Comparison of ENCODE assay signal across 18 mouse cellular contexts in the genomic region with DNA sequence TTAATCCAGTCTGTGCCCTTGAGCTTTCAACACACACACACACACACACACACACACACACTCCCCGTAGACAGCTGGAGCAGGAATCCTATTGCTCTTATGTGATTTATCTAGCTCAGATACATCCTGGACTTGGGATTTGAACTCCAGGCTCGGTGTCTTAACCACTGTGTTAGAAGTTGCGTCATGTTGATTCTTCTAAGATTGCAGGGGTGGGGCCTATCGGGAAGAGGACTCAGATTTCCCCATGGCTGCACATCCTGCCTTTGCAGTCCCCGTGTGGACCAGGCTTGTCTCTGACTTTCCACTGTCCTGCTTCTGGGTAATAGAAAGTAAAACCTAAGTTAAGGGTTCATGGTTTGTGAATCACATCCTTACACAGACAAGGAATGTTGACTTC. TPM values are rescaled to one million over a fixed set of nuclear protein-coding genes. Genes with fewer than 3 reads are reported as not detected.
A peak's percentile ranks its signal among the peaks of the same experiment; 100 is the strongest.
DNase-seq lines count a peak whose midpoint lies in the region; ATAC-seq and TF ChIP-seq lines count a peak whose summit lies in the region.
"Had no signal": no experiment of that assay in that cellular context is flagged by ENCODE, and none has a peak within 500 bp of the region (broad histone marks: within the 10 kb centered on the region; RNA-seq: fewer than 3 reads in every experiment).

No protein-coding gene starts in this region.

- no peak for TF ChIP-seq CTCF in C2C12 (IDR thresholded peaks at IDR 0.05; ENCODE audit: control insufficient read depth, insufficient read depth, insufficient read length)
- TF ChIP-seq CTCF in liver, postnatal 0 days (IDR thresholded peaks at IDR 0.05; ENCODE audit: low read depth), result no peak

- no peaks in the 10 kb centered on the region for H3K9me3 ChIP-seq in liver, postnatal 0 days (ENCODE audit: low read length)
- H3K9me3 ChIP-seq in forebrain, embryonic 15.5 days, result no peaks in the 10 kb centered on the region
- H3K9me3 ChIP-seq: limb, embryonic 13.5 days had no signal

- no peak overlapping the region for H3K27ac ChIP-seq in liver, postnatal 0 days (ENCODE audit: low read depth)
- H3K27ac ChIP-seq in forebrain, embryonic 15.5 days (replicated peaks), result no peak overlapping the region
- H3K27ac ChIP-seq: gastrocnemius, adult 2 months; limb, embryonic 13.5 days had no signal

- peaks cover 27% of the 10 kb centered on the region for H3K36me3 ChIP-seq in C2C12 (ENCODE audit: control insufficient read depth, insufficient read depth)
- H3K36me3 ChIP-seq in liver, postnatal 0 days (replicated peaks; ENCODE audit: insufficient read depth, low read length), result no peaks in the 10 kb centered on the region; the same call in 1 of the 2 replicates
- 0 out of 2 replicates have a peak, but pooled peaks cover 5% of the 10 kb centered on the region for H3K36me3 ChIP-seq in forebrain, embryonic 15.5 days

- peaks cover 74% of the 10 kb centered on the region for H3K79me2 ChIP-seq in C2C12 (ENCODE audit: control insufficient read depth, insufficient read depth)

- ATAC-seq in common myeloid progenitor, adult 5-6 weeks (replicated peaks; ENCODE audit: low read depth, poor library complexity, severe bottlenecking), result peak; percentile 16
- no peak for ATAC-seq in liver, postnatal 0 days
- no peak for ATAC-seq in forebrain, embryonic 15.5 days (replicated peaks)
- ATAC-seq: forebrain, embryonic 14.5 days; inflammation-experienced regulatory T-cells, adult 6 months had no signal

- no peak overlapping the region for H3K9ac ChIP-seq in liver, postnatal 0 days (replicated peaks)
- H3K9ac ChIP-seq in forebrain, embryonic 15.5 days (replicated peaks), result no peak overlapping the region

- H3K79me3 ChIP-seq in C2C12 (ENCODE audit: low read depth), result peaks cover 70% of the 10 kb centered on the region

- H3ac ChIP-seq in C2C12 (ENCODE audit: control insufficient read depth, insufficient read length, low read depth), result no peak overlapping the region

- 35% methylated on average over 5 of the region's 5 CpGs for WGBS in liver, postnatal 0 days (ENCODE audit: insufficient replicate concordance)
- WGBS in forebrain, embryonic 15.5 days, result 79% methylated on average over 5 of the region's 5 CpGs

- no peak overlapping the region for H3K4me3 ChIP-seq in C2C12 (ENCODE audit: insufficient read depth, poor library complexity, severe bottlenecking)
- no peak overlapping the region for H3K4me3 ChIP-seq in liver, postnatal 0 days (ENCODE audit: low read depth, low read length)
- no peak overlapping the region for H3K4me3 ChIP-seq in forebrain, embryonic 15.5 days

- no peak for TF ChIP-seq EP300 in liver, postnatal 0 days (IDR thresholded peaks at IDR 0.05; ENCODE audit: low read depth)

- peak overlapping the region; percentile 99; the same call in 1 of the 2 replicates for H3K4me2 ChIP-seq in liver, postnatal 0 days (ENCODE audit: low read depth, low read length)
- H3K4me2 ChIP-seq in forebrain, embryonic 15.5 days (replicated peaks), result no peak overlapping the region

- H3K4me1 ChIP-seq in liver, postnatal 0 days (ENCODE audit: insufficient read depth), result peaks cover 36% of the 10 kb centered on the region
- H3K4me1 ChIP-seq in forebrain, embryonic 15.5 days, result peaks cover 19% of the 10 kb centered on the region

- H3K27me3 ChIP-seq in C2C12 (ENCODE audit: control insufficient read depth, insufficient read depth, insufficient read length), result no peaks in the 10 kb centered on the region
- no peaks in the 10 kb centered on the region for H3K27me3 ChIP-seq in liver, postnatal 0 days (ENCODE audit: insufficient read depth, low read length)
- no peaks in the 10 kb centered on the region for H3K27me3 ChIP-seq in forebrain, embryonic 15.5 days
- H3K27me3 ChIP-seq: limb, embryonic 13.5 days had no signal

- DNase-seq in 3T3-L1 (ENCODE audit: low read depth, low spot score), result peak; percentile 72
- DNase-seq in liver, postnatal 0 days, result no peak
- no peak for DNase-seq in kidney, adult 8-10 months
- DNase-seq in urinary bladder, adult 18-20 months (ENCODE audit: low spot score in 2 of 2), result no peak
- DNase-seq: adrenal gland, postnatal 25 days; cerebellum, adult 11 months; gastrocnemius, adult 2 months; heart, postnatal 36 days; kidney, postnatal 4 days; layer of hippocampus, postnatal 36 days; right cerebral cortex, postnatal 14 days; thymus, adult 2 months had no signal

TF ChIP-seq in C2C12, 6 proteins besides CTCF, POLR2A, EP300 and RAD21:
- peak; percentile 44 for TF ChIP-seq CEBPB (IDR thresholded peaks at IDR 0.05; ENCODE audit: low read depth)
- no peak for TF ChIP-seq MAX (IDR thresholded peaks at IDR 0.05)

RNA-seq across cellular contexts. Expression of a gene that starts 2.3 kb away (rescaled TPM):
- polyA plus RNA-seq in C2C12 (2012; fragmentation: generic; extraction: Trizol), result 16.8 TPM
- 68.7 and 73.2 TPM in 2 replicates for total RNA-seq in common myeloid progenitor, adult 5-6 weeks (2017)
- 12.5 and 12.9 TPM in 2 replicates for polyA plus RNA-seq in liver, postnatal 0 days (2015; fragmentation: Nextera tagmentation; extraction: Ambion mirVana)
- polyA plus RNA-seq in forebrain, embryonic 15.5 days (2015; fragmentation: Nextera tagmentation; extraction: Ambion mirVana), result 54.7 and 59.0 TPM in 2 replicates

RNA-seq across cellular contexts. Expression of a gene that starts 14.6 kb away (rescaled TPM):
- 19.2 TPM for polyA plus RNA-seq in C2C12 (2012; fragmentation: generic; extraction: Trizol)
- total RNA-seq in common myeloid progenitor, adult 5-6 weeks (2017), result 25.5 and 45.0 TPM in 2 replicates
- 28.6 and 30.6 TPM in 2 replicates for polyA plus RNA-seq in liver, postnatal 0 days (2015; fragmentation: Nextera tagmentation; extraction: Ambion mirVana)
- polyA plus RNA-seq in forebrain, embryonic 15.5 days (2015; fragmentation: Nextera tagmentation; extraction: Ambion mirVana), result 138 and 142 TPM in 2 replicates

RNA-seq across cellular contexts. Expression of a gene that starts 51.6 kb away (rescaled TPM):
- 0.54 TPM for polyA plus RNA-seq in C2C12 (2012; fragmentation: generic; extraction: Trizol)
- 0.14 TPM in 1 of 2 replicates, not detected in the other for total RNA-seq in common myeloid progenitor, adult 5-6 weeks (2017)
- 0.86 TPM in 2 replicates for polyA plus RNA-seq in liver, postnatal 0 days (2015; fragmentation: Nextera tagmentation; extraction: Ambion mirVana)
- 1.0 and 2.2 TPM in 2 replicates for polyA plus RNA-seq in forebrain, embryonic 15.5 days (2015; fragmentation: Nextera tagmentation; extraction: Ambion mirVana)

RNA-seq across cellular contexts. Expression of a gene that starts 52.2 kb away (rescaled TPM):
- polyA plus RNA-seq in C2C12 (2012; fragmentation: generic; extraction: Trizol), result 109 TPM
- 719 and 742 TPM in 2 replicates for total RNA-seq in common myeloid progenitor, adult 5-6 weeks (2017)
- polyA plus RNA-seq in liver, postnatal 0 days (2015; fragmentation: Nextera tagmentation; extraction: Ambion mirVana), result 69.4 and 69.7 TPM in 2 replicates
- polyA plus RNA-seq in forebrain, embryonic 15.5 days (2015; fragmentation: Nextera tagmentation; extraction: Ambion mirVana), result 137 and 144 TPM in 2 replicates
